Mouse (Mus musculus) stomach, embryonic 16.5 days (tissue): ENCODE measurements around the gene Clta. TPM values are rescaled to one million over a fixed set of nuclear protein-coding genes. Genes with fewer than 3 reads are reported as not detected.

ENCODE experiments used
- ATAC-seq: fragments of 200-750 bp; cut with Nextera tagmentation; 2 replicates; pipeline ENCODE4 v1.8.0; 2017; ENCODE audit warnings: moderate number of reproducible peaks, moderate TSS enrichment; ENCODE audit not compliant: insufficient read depth, low FRiP score
- H3K27ac ChIP-seq: fragments of 300-500 bp; sonication (generic); 2 replicates; pipeline ENCODE4 v1.5.1; 2014; ENCODE audit warnings: low read length
- H3K27me3 ChIP-seq: fragments of 300-500 bp; sonication (generic); 2 replicates; pipeline ENCODE4 v1.6.1; 2014; ENCODE audit warnings: low read length, control low read depth, mixed read lengths; ENCODE audit not compliant: control insufficient read depth, insufficient read depth
- H3K36me3 ChIP-seq: fragments of 300-500 bp; sonication (generic); 2 replicates; pipeline ENCODE4 v1.6.1; 2014; ENCODE audit warnings: low read length; ENCODE audit not compliant: control insufficient read depth, insufficient read depth
- H3K4me1 ChIP-seq: fragments of 300-500 bp; sonication (generic); 2 replicates; pipeline ENCODE4 v1.6.1; 2014; ENCODE audit warnings: low read length, control low read depth, mixed read lengths; ENCODE audit not compliant: control insufficient read depth, insufficient read depth
- H3K4me2 ChIP-seq: fragments of 300-500 bp; sonication (generic); 2 replicates; pipeline ENCODE4 v1.6.1; 2014; ENCODE audit warnings: low read depth, low read length, mixed read lengths
- H3K4me3 ChIP-seq: fragments of 300-500 bp; sonication (generic); replicated peaks from 2 replicates; pipeline ENCODE4 v1.5.1; 2014; ENCODE audit warnings: mild to moderate bottlenecking, low read length
- H3K9ac ChIP-seq: fragments of 300-500 bp; sonication (generic); 2 replicates; pipeline ENCODE4 v1.6.1; 2014; ENCODE audit warnings: low read length
- H3K9me3 ChIP-seq: fragments of 300-500 bp; sonication (generic); replicated peaks from 2 replicates; pipeline ENCODE4 v1.6.1; 2016; ENCODE audit warnings: low read length, control low read depth; ENCODE audit not compliant: control insufficient read depth
- WGBS: fragments of 180-500 bp; shearing (Covaris S2); extraction: QIAGEN DNeasy Blood & Tissue Kit; methylation state at CpG from one replicate; pipeline ENCODE4 v1.1.7; 2014; 5-methylcytosine and 5-hydroxymethylcytosine counted together
- polyA plus RNA-seq: library from polyadenylated mRNA; unstranded; fragments of >200 nt; fragmentation: Nextera tagmentation; extraction: Ambion mirVana; gene quantifications from 2 replicates; pipeline ENCODE4 v1.2.1, GENCODE M21; 2015

The Clta gene
- polyA plus RNA-seq, 1 experiment from 2014 or later = 186 TPM

DNA sequence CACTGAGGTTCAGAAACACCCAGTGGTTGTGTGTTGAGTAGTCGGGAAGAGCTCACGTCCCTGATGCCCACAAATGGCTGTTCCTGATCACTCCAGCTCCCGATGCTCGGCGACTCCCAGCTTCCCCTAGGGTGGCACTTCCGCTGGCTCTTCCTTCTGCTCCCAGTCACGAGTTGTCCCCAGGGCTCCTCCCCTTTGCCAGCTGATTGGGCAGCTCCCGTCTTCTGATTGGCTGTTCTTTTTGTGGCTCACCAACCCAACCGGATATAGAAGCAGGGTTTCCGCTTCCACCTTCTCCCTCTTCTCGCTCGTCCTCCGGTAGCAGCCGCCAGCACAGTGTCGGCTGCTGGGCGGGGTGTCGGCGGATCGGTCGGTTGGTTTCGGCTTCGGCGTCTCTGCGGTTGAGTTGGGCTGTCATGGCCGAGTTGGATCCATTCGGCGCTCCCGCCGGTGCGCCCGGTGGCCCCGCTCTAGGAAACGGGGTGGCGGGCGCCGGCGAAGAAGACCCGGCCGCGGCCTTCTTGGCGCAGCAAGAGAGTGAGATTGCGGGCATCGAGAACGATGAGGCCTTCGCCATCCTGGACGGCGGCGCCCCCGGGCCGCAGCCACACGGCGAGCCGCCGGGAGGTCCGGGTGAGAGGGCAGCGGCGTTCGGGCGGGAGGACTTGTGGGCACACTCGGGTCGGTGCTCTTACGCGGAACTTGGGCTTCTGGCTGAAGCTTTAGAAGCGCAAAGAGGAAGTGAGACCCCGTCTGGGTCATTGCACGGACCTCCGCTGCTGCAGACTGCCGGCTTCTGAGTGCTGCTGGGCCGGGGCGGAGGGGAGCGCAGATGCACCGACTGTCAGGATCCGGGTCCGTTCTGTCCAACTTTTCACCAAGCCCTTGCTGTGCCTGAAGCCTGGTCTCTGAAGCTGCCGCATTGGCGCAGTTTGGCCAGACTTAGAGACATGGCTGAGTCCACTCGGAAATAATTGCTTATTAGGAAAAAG, 8.4 kb downstream of the Clta start:
- Histone ChIP-seq H3K9ac (peak overlapping the region; percentile 96), H3K4me2 (peak overlapping the region; percentile 94), H3K9me3 (no peaks in the 10 kb centered on the region), H3K4me1 (peaks cover 21% of the 10 kb centered on the region), H3K4me3 (peak overlapping the region; percentile 99), H3K36me3 (no peaks in the 10 kb centered on the region), H3K27ac (peak overlapping the region; percentile 82), H3K27me3 (no peaks in the 10 kb centered on the region)
- ATAC-seq = peak; percentile 97
- WGBS = under 1% methylated on average over 77 of the region's 77 CpGs

DNA sequence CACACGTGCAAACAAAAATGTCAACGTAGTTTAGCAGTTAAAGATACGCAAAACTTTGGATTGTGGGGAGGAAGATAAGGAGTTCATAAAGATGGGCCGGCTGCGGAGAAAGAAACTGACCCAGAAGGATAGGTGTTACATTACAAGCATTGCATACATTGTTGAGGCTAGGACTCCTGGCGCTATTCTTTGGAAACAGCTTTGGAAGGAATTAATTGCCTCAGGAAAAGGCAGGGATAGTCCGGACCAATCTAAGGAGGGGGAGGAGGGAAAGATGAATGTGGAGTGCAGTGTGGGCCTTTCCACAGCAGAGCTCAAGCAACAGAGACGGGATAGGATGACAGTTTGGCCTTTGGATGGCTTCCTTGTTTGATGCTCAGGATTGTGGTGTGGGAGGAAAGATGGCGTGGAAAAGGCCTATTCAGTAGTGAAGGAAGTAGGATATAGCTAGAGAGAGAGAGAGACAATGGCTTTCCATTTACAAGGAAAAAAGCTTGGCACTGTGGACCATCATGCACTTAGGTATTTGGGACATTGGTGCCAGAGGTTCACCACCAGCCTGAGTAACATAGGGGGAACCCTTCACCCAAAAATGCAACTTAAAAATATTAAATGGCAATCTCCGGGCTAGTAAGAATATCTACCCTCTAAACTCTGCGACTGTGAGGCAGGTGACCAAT, 9.3 kb downstream of the Clta start:
- Histone ChIP-seq H3K27ac (peak overlapping the region; percentile 82; the same call in 1 of the 2 replicates), H3K4me1 (peaks cover 21% of the 10 kb centered on the region), H3K27me3 (no peaks in the 10 kb centered on the region), H3K9me3 (no peaks in the 10 kb centered on the region), H3K9ac (peak overlapping the region; percentile 96), H3K4me3 (peak overlapping the region; percentile 99), H3K36me3 (no peaks in the 10 kb centered on the region), H3K4me2 (peak overlapping the region; percentile 94)
- no peak for ATAC-seq
- WGBS = 20% methylated on average over 11 of the region's 11 CpGs

DNA sequence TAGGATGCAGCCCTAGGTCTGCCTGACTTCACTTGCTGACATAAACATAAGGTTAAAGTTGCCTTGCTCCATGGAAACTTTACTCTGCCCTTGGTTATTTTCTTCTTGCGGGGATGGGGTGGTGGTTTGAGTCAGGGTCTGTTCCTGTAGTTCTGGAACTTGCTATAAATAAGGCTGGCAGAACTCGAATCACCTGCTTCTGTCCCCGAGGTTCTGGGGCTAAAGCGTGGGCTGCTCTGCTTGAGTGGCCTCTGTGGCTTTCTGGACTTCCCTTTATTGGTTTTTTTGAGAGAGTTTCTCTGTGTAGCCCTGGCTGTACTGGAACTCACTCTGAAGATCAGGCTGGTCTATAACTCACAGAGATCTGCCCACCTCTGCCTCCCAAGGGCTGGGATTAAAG, 11.8 kb downstream of the Clta start:
- whole genome bisulfite sequencing = 86% methylated on average over 4 of the region's 4 CpGs
- Histone ChIP-seq H3K4me3 (no peak overlapping the region), H3K36me3 (0 out of 2 replicates have a peak, but pooled peaks cover 6% of the 10 kb centered on the region), H3K4me2 (no peak overlapping the region), H3K27ac (no peak overlapping the region), H3K4me1 (peaks cover 21% of the 10 kb centered on the region), H3K27me3 (no peaks in the 10 kb centered on the region), H3K9ac (no peak overlapping the region), H3K9me3 (no peaks in the 10 kb centered on the region)
- ATAC-seq = no peak

DNA sequence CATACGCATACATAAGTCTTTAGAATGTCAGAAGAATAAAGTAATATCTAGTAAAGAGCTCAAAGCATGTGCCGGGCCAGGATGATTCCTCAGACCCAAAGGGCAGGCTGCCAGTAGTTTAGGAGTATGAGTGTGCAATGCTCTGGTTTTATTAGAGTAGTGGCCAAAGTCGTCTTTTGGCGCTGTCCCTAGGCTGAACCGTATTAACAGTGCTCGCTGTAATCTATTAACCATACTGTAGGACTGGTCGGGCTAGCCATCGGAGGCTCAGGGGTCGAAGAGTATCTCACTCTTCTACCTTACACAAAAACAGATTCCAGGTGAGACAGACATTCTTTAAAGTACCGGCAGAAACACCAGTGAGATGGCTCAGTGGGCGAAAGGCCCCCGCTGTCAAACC, 12.5 kb downstream of the Clta start:
- ATAC-seq = no peak
- no peaks in the 10 kb centered on the region for H3K27me3 ChIP-seq
- no peak overlapping the region for H3K9ac ChIP-seq
- no peaks in the 10 kb centered on the region for H3K9me3 ChIP-seq
- H3K27ac ChIP-seq = no peak overlapping the region
- H3K4me2 ChIP-seq = no peak overlapping the region
- H3K36me3 ChIP-seq = peaks cover 12% of the 10 kb centered on the region; the same call in 1 of the 2 replicates
- 83% methylated on average over 12 of the region's 12 CpGs for WGBS
- H3K4me1 ChIP-seq = peaks cover 21% of the 10 kb centered on the region
- no peak overlapping the region for H3K4me3 ChIP-seq

DNA sequence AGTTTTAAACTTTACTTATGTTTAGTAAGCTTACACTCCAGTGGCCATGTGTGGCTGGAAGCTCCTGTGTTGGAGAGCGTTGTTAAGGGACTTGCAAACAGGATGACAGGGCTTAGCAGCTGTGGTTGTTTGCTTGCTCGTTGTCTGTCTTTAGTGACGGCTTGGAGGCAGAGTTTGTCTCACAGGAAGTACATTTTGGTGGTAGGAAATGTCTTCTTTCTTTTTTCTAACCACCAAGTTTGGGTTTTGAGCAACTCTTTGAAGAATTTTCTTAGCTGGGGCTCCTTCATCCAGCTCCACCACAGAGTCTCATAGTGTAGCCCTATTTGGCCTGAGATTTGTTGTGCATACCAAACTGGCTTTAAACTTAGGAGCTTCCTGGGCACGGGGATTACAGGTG, 18.1 kb downstream of the Clta start:
- ATAC-seq = no peak
- H3K9me3 ChIP-seq = no peaks in the 10 kb centered on the region
- no peak overlapping the region for H3K4me2 ChIP-seq
- no peak overlapping the region for H3K27ac ChIP-seq
- no peak overlapping the region for H3K9ac ChIP-seq
- H3K4me1 ChIP-seq = no peaks in the 10 kb centered on the region
- peaks cover 22% of the 10 kb centered on the region for H3K36me3 ChIP-seq
- H3K4me3 ChIP-seq = no peak overlapping the region
- H3K27me3 ChIP-seq = no peaks in the 10 kb centered on the region
- 81% methylated on average over 4 of the region's 4 CpGs for WGBS

DNA sequence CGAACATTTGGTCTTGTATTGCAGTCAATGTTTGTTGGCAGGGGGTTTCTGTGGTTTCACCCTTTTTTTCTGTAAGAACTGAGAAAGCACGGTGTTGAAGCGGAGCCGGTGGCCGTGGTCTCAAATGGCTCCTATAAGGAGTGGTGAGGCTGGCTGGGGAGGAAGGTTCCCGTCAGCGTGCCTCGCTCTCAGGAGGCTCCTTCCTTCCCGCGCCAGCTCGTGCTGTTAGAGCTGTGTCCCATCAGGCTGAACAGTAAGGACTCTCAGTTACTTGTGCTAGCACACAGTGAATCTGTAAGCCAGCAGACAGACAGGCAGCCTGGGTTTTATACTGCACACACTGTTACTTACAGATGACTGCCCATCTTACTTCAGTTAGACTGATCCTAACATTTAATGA, 18.5 kb downstream of the Clta start:
- peaks cover 2% of the 10 kb centered on the region; the same call in 1 of the 2 replicates for H3K4me1 ChIP-seq
- no peak overlapping the region for H3K9ac ChIP-seq
- WGBS = 91% methylated on average over 11 of the region's 11 CpGs
- ATAC-seq = no peak
- no peak overlapping the region for H3K4me3 ChIP-seq
- H3K4me2 ChIP-seq = no peak overlapping the region
- no peak overlapping the region for H3K27ac ChIP-seq
- H3K9me3 ChIP-seq = no peaks in the 10 kb centered on the region
- no peaks in the 10 kb centered on the region for H3K27me3 ChIP-seq
- H3K36me3 ChIP-seq = peaks cover 24% of the 10 kb centered on the region

DNA sequence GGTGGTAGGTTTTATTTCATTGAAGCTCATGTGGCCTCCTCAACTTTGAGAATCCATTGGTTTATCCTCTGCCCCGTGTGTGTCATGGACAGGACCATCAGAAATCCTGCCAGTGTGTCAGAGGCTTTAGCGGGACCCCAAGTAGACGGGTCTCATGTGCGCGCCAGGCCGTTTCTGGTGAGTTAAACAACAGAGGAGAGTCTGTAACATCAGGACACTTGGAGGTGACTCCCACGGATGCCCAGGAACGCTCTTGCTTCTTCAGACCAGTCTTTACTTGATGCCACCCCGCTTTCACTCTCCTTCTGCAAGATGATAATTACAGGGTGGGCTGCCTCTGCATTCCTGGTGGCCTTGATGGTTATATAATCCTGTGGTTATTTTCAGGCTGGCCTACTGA, 19.4 kb downstream of the Clta start:
- peaks cover 9% of the 10 kb centered on the region; the same call in 1 of the 2 replicates for H3K4me1 ChIP-seq
- 96% methylated on average over 9 of the region's 9 CpGs for WGBS
- H3K4me3 ChIP-seq = no peak overlapping the region
- ATAC-seq = no peak
- peaks cover 24% of the 10 kb centered on the region for H3K36me3 ChIP-seq
- no peak overlapping the region for H3K4me2 ChIP-seq
- H3K9ac ChIP-seq = no peak overlapping the region
- H3K27me3 ChIP-seq = no peaks in the 10 kb centered on the region
- no peaks in the 10 kb centered on the region for H3K9me3 ChIP-seq
- no peak overlapping the region for H3K27ac ChIP-seq

DNA sequence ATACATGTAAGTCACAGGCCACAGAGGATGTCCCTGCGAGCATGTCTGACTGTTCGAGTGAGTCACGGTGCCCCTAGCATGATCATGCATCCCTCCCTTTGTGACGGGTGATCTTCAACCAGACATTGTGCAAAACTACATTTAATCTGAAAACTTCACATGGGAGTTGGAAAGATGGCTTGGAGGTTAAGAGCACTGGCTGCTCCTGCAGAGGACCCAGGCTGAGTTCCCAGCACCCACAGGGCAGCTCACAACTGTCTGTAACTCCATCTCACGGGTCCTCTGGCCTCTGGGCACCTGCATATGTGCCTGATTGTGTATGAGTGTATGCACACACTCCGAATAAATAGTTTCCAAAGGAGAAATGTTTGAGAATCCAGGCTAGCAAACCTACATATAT, 20.0 kb downstream of the Clta start:
- H3K27me3 ChIP-seq = no peaks in the 10 kb centered on the region
- 97% methylated on average over 6 of the region's 6 CpGs for WGBS
- H3K9ac ChIP-seq = no peak overlapping the region
- H3K4me1 ChIP-seq = peaks cover 13% of the 10 kb centered on the region; the same call in 1 of the 2 replicates
- H3K4me2 ChIP-seq = no peak overlapping the region
- H3K36me3 ChIP-seq = peaks cover 24% of the 10 kb centered on the region
- no peak for ATAC-seq
- H3K9me3 ChIP-seq = no peaks in the 10 kb centered on the region
- no peak overlapping the region for H3K4me3 ChIP-seq
- no peak overlapping the region for H3K27ac ChIP-seq

DNA sequence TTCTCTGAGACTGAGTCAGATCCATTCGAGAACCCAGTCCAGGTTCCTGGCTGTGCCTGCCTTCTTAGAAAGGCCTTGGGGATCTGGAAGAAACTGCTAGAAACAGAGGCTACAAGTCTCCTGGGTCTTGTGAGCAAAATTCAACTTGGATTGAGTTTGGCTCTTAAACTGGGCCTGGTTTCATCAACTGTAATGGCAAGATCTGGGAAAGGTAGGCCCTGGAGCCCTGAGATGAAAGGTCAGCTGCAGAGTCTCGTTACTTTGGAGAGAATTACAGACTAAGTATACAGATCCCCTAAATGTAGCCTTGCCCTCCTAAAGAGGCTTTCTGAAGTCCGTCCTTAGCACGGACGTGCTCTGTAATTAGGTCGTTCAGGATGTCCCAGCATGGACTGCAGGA, 21.3 kb downstream of the Clta start:
- ATAC-seq = no peak
- Histone ChIP-seq H3K4me3 (no peak overlapping the region), H3K27ac (no peak overlapping the region), H3K9me3 (no peaks in the 10 kb centered on the region), H3K4me1 (peaks cover 13% of the 10 kb centered on the region; the same call in 1 of the 2 replicates), H3K27me3 (no peaks in the 10 kb centered on the region), H3K9ac (no peak overlapping the region), H3K4me2 (no peak overlapping the region), H3K36me3 (peaks cover 26% of the 10 kb centered on the region)
- 91% methylated on average over 6 of the region's 6 CpGs for WGBS
